Mouse (Mus musculus) lung, postnatal 0 days (tissue): ENCODE data around the gene Mtfr1l.

Experiments
- CTCF ChIP-seq: IDR thresholded peaks from 2 replicates; pipeline ENCODE4 v1.5.1; 2016; ENCODE audit warnings: antibody characterized with exemption, mild to moderate bottlenecking
- EP300 ChIP-seq: IDR thresholded peaks from 2 replicates; pipeline ENCODE4 v1.6.1; 2016; ENCODE audit warnings: antibody characterized with exemption, mild to moderate bottlenecking, control low read depth

DNA sequence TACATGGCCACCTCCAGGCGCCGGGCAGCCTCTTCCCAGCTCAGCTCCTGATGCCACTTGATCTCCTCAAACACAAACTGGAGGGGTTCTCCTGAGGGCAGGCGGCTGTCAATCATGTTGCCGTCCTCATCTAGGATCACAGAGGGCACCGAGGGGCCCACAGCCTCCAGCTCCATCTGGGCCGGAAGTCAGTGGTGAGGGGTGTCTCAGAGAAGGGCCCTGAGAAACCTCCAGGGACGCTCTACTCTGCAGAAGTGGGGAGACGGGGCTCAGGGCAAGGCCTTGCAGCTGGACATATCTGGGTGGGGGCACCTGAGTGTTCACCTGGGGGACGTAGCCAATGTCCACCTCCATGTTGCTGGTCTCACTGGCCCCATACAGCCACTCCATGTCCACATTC is 7.5 kb upstream of the Mtfr1l start:
- TF ChIP-seq CTCF = no peak
- no peak for TF ChIP-seq EP300
